Mouse (Mus musculus): ENCODE measurements around the gene Nfkbid.

- no peak for TF ChIP-seq MYOG (IDR thresholded peaks at IDR 0.05; ENCODE audit: control insufficient read depth, extremely low read depth, insufficient read length)
- no peak for TF ChIP-seq CTCF (IDR thresholded peaks at IDR 0.05; ENCODE audit: control insufficient read depth, insufficient read depth, insufficient read length)
- TF ChIP-seq CEBPB (IDR thresholded peaks at IDR 0.05; ENCODE audit: low read depth): no peak
- no peak for TF ChIP-seq USF1 (IDR thresholded peaks at IDR 0.05; ENCODE audit: low read depth)
- no peak for TF ChIP-seq MAX (IDR thresholded peaks at IDR 0.05)
- TF ChIP-seq MYOD1 (IDR thresholded peaks at IDR 0.05; ENCODE audit: control insufficient read depth, insufficient read length, low read depth): no peak
- no peak for TF ChIP-seq FOSL1 (IDR thresholded peaks at IDR 0.05; ENCODE audit: insufficient read depth, low read length, poor library complexity, severe bottlenecking)
Measured at GRCm38 (mm10) chr7:30392746-30393520, 28.6 kb upstream of the Nfkbid start.

All from C2C12 (cell line).